Mouse (Mus musculus): ENCODE results near the gene Hcn1.
A peak's percentile ranks its signal among the peaks of the same experiment; 100 is the strongest.
"Not testable (repeated sequence)": the region's sequence is repeated elsewhere in the genome, so short reads cannot be mapped to it uniquely, and the experiment has no call there.

Gene Hcn1

DNA sequence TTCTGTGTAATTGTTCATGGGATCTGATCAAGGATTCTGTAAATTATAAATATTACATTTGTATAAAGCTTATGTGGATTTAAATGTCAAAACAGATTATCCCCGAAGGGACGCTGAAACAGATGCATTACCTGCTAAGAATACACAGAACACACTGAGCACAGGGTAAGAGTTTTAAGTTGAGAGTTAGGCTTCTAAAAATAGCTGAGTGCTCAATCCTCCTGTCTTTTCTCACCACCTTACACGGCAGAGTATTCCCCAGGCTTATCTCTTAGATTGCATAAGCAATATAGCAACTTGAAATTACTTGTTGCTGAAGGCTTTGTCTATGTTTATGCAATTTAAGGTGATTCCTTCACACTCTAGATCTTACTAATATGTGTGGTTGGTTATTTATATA, 256.3 kb downstream of the Hcn1 start:
- DNase-seq (ENCODE audit: low spot score): no peak

DNA sequence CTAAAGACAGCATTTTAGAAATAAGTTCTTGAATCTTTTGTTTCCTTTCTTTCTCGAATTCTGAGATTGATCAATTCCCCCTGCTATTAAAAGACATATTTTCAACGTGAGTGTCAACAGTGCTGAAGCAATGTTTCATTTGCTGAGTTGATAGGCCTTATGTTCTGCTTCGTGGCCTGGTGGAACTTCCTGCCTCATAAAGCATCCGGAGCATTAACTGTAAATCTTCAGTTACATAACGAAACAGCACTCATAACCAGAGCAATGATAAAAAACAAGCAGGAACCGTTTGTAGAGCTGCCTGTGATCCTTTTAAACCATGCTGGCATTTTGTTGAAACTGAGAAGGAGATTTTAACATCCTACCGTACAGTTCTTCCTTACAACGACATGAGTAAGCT, 275.7 kb downstream of the Hcn1 start:
- no peak for DNase-seq (ENCODE audit: low spot score)

DNA sequence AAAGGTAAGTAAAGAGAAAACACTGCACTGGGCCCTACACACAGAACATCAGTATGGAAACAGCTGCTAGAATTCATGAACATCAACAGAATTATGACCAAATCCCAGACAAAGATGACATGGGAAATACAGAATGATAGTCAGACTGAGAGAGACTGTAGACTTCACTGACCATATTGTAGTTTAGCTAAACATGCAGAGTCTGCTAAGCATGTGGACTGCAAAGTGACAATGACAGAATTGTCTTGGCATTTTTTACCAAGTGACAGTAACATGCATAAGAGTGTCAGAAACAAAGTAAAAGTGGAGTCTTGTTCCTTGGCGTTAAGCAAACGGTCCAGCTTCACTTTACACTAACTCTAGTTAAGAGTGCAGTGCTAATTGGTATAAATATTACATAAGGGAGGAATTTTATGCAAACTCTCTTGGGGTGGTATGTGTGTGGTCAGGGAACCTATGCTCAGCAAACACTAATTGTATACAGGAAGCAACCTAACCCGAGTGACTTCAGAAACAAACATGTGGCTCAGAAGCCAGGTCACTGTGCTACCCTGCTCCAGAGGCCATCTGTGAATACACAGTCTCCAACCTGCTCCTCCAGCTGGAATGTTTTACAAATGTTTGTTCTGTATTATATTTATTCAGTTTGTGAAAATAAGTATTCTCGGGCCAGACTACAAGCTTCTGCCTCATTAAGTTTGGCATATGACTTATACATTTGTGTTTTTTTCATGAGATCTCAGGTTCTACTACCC, 278.5 kb downstream of the Hcn1 start:
- DNase-seq (ENCODE audit: low spot score): no peak

DNA sequence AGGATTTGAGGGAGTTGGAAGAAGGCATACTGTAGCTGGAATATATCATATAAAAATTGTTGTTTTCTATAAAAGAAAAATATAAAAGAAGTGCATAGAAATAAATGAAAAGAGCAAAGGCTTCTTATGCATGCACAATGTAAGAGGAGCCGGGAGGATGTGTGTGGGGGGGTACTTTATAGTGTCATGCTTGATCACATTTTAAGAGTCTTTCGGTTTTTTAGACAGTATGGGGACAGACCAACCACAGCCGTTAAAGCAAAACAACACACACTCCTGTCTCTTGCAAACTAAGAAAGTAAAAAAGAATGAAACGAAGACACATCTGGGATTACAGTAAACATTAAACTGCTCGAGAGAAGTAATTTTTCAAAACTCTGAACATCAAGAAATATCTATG, 290.0 kb downstream of the Hcn1 start:
- DNase-seq (ENCODE audit: low spot score): no peak

DNA sequence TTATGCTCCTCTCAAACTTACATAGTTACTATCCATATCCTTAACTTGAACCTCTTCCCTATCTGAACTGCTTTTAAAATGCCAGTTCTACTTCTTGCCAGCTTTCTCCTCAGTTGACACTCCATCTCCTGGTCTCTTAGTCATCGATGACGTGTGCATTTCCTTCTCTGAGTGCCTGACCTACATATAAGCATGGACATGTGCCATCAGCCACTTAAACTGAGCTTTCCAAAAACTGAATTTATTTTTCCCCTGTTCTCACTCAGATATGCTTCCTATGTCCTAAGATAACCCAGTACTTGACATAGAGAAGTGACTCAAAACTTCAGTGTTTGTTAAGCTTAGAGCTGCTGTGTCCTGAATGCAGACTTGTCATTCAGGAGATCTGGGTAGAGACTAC, 295.9 kb downstream of the Hcn1 start:
- peak; percentile 55 for DNase-seq (ENCODE audit: low spot score)

DNA sequence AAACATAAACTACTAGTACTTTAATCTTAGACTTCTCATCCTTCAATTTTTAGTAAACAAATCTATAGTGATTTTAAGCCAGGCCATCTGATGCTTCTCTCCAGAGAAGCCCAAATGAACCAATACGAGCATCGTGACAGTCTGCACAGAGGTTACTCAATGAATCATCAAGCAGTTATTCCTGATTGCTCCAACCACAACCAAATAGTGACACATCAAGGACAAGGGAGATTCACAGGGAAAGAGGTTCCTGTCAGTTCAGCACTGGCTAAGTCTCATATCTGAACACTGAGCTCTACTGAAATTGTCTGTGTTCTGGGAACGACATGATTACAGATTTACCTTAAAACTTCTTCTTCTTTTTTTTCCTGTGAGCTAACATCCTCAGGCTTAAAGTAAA, 305.7 kb downstream of the Hcn1 start:
- DNase-seq (ENCODE audit: low spot score): no peak

DNA sequence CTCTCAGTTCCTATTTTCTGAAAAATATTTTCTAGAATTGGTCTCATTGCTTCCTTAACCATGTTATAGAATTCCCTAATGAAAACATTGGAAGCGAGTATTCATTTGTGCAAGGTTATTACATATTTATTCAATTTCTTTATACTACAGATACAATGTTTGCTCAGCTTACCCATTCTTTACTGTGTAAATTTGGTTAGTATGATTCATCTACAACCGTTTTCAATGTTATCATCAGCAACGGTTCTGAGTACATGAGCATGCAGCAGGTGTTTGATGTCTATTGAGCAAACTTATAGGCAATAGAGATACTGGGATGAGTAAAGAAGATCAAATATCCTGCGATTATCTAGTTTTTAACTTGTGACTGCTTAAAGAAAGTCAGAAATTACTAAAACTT, 327.6 kb downstream of the Hcn1 start:
- no peak for DNase-seq (ENCODE audit: low spot score)

DNA sequence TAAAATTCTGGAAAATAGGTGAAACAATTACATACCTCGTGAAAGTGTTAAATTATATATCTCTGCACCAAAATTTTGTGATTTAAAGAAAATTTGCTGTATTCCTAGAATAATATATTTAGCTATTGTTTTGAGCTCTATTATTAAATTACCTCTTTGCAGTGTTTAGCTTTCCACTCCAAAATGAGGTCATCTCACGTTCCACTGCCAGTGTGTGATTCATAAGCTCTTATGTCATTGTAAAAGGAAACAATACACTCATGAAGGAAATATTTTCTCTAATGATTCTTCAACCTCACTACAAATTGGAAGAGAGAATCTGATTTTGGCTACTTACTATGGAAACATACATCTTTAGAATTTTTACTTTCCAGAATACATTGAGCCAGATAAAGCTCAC, 329.6 kb downstream of the Hcn1 start:
- peak; percentile 10 for DNase-seq (ENCODE audit: low spot score)

DNA sequence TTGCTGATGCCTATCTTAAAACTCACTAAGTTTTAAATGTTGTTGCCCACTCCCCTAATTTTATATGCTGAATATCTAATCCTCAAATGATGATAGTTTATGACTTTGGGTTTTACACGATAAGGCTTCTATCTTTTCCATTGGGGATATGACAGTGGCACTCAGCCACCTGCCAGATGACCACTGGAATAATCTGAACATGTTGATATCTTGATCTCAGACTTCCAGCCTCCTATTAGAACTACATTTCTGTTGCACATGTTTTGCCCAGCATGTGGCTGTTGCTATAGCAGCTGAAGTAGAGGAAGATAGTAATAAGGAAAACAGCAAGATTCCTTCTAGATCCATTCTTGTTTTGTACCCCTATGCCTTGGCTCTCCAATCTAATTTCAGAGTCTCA, 336.6 kb downstream of the Hcn1 start:
- DNase-seq (ENCODE audit: low spot score): no peak

DNA sequence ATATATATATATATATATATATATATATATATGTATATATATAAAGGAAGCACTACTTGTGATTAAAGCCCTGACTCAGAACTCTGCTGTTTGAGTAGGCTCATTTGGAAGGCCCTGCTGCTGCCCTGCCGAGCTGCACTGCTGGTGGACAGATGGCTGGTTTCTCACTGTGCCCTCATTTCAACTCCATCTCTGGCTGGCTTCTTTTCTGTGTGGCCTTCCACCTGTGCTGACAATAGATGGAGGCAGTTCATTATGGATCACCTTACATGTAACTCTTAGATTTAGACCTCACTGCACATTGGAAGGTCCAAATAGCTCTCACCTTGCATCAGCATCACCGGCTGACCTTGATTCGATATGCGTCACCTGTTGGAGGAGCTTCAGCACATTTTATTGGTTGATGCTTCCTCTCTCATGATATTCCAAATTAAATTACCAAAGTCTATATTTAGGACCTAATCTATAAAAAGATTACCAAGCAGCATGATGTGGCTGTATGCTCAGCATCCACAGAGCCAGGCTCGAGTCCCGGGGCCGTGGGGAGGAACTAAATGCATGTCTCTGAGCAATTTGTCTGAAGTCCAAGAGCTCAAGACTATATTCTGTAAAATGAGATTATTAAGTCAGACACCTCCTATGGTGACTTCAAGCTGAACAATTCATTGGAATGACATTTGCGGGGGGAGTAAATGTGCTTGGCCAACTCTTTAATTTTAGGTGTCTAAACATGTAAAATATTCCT, 338.6 kb downstream of the Hcn1 start:
- no peak for DNase-seq (ENCODE audit: low spot score)

DNA sequence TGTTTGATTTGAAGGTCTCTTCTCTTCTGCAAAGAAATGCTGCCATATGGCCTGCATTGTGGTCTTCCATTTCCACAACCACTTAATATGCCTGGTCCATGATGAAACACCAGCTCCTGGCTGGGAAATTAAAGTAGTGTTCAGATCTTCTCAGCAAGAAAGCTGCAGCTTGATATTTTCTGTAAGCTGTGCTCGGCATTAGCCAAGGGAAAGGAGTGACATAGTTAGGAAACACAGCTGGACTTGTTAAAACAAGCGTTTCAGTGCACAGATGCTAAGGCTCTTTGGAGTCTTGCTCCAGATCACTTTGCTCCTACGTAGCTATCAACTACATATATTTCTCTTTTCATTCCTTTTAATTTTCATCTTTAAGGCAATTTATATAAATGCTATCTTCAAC, 344.7 kb downstream of the Hcn1 start:
- no peak for DNase-seq (ENCODE audit: low spot score)

DNA sequence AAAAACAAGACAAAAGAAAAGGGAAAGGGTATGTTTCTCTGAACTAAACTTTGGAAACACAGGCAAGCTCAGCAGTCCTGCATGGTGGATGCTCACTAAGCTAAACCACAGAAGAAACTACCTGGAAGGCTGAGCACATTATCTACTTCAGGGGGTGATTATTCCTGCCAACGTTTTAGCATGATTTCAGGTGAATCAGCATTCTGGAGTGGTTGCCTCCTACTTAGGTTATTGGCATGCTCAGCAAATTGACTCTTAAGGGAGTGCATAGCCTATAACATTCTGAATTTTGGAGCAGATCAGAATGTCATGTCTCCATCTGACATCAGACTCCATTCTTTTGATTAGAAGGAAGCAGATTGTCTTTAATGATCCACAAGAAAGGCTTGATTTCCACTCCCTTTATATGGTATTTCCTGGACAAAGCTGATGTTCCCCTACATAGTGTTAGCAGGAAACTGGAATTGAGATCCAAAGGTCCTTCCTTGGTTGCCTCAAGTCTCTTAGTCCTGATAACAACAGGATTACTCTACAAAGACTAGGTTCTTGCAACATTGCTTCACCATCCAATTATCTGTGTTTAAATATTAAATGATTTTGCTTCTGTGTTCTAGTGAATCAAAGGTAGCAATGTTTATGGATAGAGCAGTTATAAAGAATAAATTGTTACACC, 345.7 kb downstream of the Hcn1 start:
- DNase-seq (ENCODE audit: low spot score): no peak

DNA sequence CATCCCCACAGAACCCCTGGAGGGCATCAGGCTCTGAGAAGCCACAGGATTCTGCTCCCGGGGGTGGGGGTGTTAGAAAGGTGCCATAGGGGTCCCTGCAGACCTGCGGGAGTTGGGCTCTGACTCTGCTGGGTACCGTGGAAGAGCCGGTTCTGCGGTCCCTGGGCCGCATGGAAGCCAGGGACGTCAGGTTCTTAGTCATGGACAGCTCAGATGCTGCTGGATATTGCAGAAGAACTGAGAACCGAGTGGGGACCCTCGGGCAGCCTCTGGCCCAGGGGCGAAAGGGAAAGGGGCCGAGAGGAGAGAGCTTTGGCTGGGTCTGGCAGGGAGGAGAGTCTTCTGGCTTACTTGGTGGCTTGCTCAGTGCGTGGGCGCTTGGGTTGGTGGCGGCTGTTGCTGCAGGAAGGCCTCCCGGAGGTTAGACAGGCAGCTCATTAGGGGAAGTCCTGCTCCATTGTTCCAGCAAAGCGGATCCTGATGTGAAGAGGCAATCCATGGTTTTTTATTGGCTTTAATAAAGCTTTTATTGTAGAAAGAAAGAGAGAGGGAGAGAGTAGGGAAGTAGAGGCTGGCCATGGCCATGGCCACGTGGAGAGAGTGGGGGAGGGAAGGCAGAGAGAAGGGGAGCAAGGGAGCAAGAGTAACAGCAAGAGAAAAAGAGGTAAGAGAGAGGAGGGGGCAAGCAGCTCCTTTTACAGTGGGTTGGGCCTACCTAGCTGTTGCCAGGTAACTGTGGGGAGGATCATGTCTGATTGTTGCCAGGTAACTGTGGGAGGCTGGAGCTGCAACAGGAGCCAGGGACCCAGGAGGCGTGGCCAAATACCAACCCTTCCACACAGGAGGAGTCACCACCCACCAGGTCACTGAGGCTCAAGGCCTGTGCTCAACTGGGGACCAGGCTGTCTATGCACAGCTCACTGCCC, 356.6 kb downstream of the Hcn1 start:
- DNase-seq (ENCODE audit: low spot score): no peak

DNA sequence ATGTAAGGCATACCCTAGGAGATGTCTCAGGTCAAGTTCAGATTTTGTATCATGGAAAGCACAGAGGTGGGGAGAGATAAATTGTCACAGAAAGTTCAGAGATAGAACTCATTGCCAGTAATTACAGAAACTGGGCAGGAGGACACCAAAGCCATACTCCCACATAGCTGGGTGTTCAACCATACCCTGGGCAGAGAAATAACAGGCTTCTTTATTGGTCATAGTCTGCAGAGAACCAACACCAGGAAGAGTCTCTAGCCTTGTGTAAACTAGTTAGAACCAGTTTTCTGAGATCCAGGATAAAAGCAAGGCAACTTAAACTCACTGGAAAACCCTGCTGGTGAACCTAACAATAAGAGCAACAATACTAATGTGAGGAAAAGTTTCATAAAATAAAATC, 362.5 kb downstream of the Hcn1 start:
- DNase-seq (ENCODE audit: low spot score): no peak

DNA sequence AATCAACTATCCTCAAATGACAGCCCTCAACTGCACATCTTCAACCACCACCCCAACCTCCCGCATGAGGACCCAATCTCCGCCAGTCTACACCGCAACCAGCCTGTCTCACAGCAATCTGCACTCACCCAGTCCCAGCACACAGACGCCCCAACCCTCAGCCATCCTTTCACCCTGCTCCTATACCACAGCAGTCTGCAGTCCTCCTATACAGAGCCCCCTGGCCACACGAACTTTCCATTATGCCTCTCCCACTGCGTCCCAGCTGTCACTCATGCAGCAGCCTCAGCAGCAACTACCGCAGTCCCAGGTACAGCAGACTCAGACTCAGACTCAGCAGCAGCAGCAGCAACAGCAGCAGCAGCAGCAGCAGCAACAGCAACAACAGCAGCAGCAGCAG, 373.3 kb downstream of the Hcn1 start:
- no peak for DNase-seq (ENCODE audit: low spot score)

DNA sequence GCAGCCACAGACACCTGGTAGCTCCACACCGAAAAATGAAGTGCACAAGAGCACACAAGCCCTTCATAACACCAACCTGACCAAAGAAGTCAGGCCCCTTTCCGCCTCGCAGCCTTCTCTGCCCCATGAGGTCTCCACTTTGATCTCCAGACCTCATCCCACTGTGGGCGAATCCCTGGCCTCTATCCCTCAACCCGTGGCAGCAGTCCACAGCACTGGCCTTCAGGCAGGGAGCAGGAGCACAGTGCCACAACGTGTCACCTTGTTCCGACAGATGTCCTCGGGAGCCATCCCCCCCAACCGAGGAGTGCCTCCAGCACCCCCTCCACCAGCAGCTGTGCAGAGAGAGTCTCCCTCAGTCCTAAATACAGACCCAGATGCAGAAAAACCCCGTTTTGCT, 373.7 kb downstream of the Hcn1 start:
- no peak for DNase-seq (ENCODE audit: low spot score)

DNA sequence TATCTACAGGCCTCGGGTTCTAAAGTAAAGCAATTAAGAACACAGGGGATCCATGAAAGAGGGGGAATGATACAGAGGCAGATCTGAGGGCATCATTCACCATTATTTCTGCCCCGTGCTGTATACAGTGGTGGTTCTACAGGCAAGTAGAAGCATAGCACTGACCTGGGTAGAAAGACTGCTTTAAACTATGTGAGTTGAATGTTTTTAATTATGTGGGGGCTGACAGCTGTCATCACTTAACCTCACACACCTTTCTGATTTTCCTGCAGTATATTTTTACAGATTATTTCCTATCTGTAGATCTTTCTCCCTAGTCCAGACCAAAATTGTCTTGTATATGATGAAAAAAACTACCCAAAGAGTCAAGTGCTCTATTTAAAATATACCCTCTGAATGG, 382.2 kb downstream of the Hcn1 start:
- DNase-seq (ENCODE audit: low spot score): no peak

DNA sequence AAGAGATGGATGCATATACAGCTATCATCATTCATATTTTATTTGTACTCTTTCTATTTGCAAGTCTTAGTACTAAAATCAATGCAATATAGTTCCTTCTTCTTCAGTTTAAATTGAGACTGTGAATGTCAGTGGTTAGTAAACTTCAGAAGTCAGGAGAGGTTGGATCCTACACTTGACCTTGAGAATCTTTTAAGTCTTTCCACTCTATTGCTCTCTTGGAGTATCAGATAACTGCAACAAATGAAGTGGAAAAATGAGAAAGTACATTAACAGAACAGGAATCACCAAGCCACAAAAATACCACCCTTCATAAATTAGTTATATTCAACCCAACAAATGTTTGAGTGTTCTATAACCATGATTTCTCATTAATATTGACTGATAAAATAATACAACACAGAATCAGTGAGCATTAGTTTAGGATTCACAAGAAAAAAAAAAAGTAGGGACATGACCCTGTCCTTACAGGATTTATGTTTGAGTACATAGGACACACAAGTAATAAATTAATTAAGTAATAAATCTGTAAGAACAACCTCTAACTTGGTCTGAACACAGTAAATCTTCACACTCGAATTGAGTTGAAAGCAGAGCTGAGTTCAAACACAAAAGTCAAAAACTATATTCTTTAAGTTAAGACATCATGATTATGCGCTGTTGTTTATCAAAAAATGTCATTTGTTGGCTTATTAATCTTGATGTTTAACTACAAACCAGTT, 397.8 kb downstream of the Hcn1 start:
- no peak for DNase-seq (ENCODE audit: low spot score)

DNA sequence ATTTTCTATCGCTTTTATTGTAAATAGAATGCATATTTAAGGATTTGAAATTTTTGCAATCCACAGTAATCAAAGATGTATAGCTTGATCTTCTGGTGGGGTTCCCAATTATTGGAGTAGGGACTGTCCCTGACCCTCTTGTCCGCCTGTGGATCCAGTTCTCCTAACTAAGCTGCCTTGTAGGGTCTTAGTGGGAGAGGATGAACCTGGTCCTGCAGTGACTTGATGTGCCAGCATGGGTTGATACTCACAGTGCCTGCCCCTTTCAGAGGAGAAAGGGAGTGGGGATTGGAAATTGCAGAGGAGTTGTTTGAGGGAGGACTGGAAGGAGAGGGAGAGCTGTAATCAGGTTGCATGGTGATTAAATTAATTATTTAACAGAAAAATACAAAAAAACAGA, 398.4 kb downstream of the Hcn1 start:
- DNase-seq (ENCODE audit: low spot score): no peak

DNA sequence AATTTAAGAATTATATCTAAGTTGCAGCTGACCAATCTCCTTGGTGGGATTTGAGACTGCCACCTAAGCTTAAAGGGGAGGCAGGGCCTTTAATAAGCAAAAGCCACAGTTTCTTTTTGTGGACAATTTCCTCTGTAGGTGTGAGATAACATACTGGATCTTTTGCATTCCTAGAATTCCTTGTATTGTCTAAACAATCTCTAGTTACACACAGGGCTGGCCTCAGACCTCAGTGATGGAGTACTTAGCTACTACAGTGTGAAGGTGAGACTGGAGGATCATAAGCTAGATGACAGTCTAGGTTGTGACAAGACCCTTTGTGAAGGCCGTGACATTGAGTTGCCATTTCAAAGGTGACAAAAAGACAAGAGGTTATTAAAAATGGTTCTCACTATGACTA, 419.1 kb downstream of the Hcn1 start:
- DNase-seq (ENCODE audit: low spot score): no peak

DNA sequence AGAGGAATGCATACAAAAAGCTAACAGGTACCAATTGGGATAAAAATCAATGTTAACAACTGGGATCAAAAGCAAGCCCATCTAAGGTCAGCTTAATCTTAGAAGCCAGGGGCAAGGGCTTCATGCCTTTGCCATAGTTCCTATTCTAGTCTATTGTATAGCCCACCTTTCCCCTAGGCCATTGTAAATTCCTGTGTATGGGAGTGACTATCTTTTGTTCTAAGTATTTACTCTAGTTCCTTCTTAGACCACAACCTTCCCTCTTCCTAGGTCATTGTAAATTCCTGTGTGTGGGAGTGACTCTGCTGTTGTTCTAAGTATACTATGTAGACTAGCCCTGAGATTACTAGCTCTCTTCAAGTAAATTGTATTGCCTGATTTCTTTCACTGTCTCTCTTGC, 420.8 kb downstream of the Hcn1 start:
- not testable (repeated sequence) for DNase-seq (ENCODE audit: low spot score)

DNA sequence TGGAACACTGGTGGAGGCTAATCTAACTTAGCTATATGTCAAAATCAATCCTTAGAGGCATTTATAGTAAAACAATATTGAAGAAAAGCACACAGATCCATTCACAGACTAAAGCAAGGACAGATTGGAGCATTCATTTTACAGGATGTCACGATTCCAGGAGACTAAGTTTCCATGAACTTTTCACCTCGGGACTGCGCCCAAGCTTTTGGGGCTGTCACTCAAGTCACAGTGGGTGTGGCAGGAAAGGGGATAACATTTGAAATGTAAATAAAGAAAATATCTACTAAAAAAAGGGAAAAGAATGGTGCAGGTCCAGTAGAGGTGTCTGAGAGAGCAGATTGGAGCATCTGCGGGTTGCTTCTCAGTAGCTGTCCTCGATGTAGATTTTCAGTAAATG, 421.3 kb downstream of the Hcn1 start:
- DNase-seq (ENCODE audit: low spot score): no peak

All from adipocyte (in vitro differentiated cells).